Mouse (Mus musculus) inflammation-experienced regulatory T-cells, adult 6 months (primary cell): ENCODE results near the gene Rab15. TPM values are rescaled to one million over a fixed set of nuclear protein-coding genes. Genes with fewer than 3 reads are reported as not detected.
"Not testable (repeated sequence)": the region's sequence is repeated elsewhere in the genome, so short reads cannot be mapped to it uniquely, and the experiment has no call there.

Experiments used
- ATAC-seq: one replicate; pipeline ENCODE4 v1.8.0; 2017
- polyA plus RNA-seq, 3 experiments: library from polyadenylated mRNA; unstranded; fragments of 100-300 nt; shearing (Covaris generic); gene quantifications; one replicate each; pipeline ENCODE4 v1.2.1; 2017

The Rab15 gene
- polyA plus RNA-seq: not detected

- no peak for ATAC-seq
Measured at GRCm38 (mm10) chr12:76822651-76823041, at the start of gene Rab15. Rab15 (minus strand) TSS chr12:76822908.

GRCm38 (mm10) chr12:76869561-76869960 lies 46.9 kb upstream of the Rab15 start:
- no peak for ATAC-seq

GRCm38 (mm10) chr12:76868463-76869198 lies 45.9 kb upstream of the Rab15 start:
- peak; percentile 14 for ATAC-seq

GRCm38 (mm10) chr12:76867586-76868280 lies 45.0 kb upstream of the Rab15 start:
- ATAC-seq: peak; percentile 96

- ATAC-seq: no peak
Measured at GRCm38 (mm10) chr12:76865266-76865665, 42.6 kb upstream of the Rab15 start.

GRCm38 (mm10) chr12:76863651-76864050 lies 40.9 kb upstream of the Rab15 start:
- ATAC-seq: no peak

GRCm38 (mm10) chr12:76858788-76859187 lies 36.1 kb upstream of the Rab15 start:
- not testable (repeated sequence) for ATAC-seq

- ATAC-seq: no peak
Measured at GRCm38 (mm10) chr12:76857087-76857486, 34.4 kb upstream of the Rab15 start.

- ATAC-seq: peak; percentile 60
Measured at GRCm38 (mm10) chr12:76853378-76854142, 30.9 kb upstream of the Rab15 start.

- no peak for ATAC-seq
Measured at GRCm38 (mm10) chr12:76852419-76852818, 29.7 kb upstream of the Rab15 start.

GRCm38 (mm10) chr12:76844346-76845061 lies 21.8 kb upstream of the Rab15 start:
- peak; percentile 83 for ATAC-seq

GRCm38 (mm10) chr12:76840081-76840480 lies 17.4 kb upstream of the Rab15 start:
- no peak for ATAC-seq

GRCm38 (mm10) chr12:76839298-76839697 lies 16.6 kb upstream of the Rab15 start:
- ATAC-seq: no peak

- no peak for ATAC-seq
Measured at GRCm38 (mm10) chr12:76837844-76838650, 15.3 kb upstream of the Rab15 start.

GRCm38 (mm10) chr12:76837101-76837843 lies 14.6 kb upstream of the Rab15 start:
- peak; percentile 95 for ATAC-seq

- no peak for ATAC-seq
Measured at GRCm38 (mm10) chr12:76832704-76833103, 10.0 kb upstream of the Rab15 start.

GRCm38 (mm10) chr12:76825283-76825682 lies 2.6 kb upstream of the Rab15 start:
- ATAC-seq: no peak

GRCm38 (mm10) chr12:76822002-76822650 lies 582 bp downstream of the Rab15 start:
- peak; percentile 17 for ATAC-seq

- ATAC-seq: no peak
Measured at GRCm38 (mm10) chr12:76820615-76821014, 2.1 kb downstream of the Rab15 start.

GRCm38 (mm10) chr12:76819816-76820215 lies 2.9 kb downstream of the Rab15 start:
- ATAC-seq: no peak
